Mouse (Mus musculus) cerebellum, adult 9-11 months (tissue): ENCODE data around the gene Rcsd1.

Experiments
- DNase-seq: peaks from one replicate; pipeline ENCODE4 v3.0.0; 2022

Rcsd1 gene

DNA sequence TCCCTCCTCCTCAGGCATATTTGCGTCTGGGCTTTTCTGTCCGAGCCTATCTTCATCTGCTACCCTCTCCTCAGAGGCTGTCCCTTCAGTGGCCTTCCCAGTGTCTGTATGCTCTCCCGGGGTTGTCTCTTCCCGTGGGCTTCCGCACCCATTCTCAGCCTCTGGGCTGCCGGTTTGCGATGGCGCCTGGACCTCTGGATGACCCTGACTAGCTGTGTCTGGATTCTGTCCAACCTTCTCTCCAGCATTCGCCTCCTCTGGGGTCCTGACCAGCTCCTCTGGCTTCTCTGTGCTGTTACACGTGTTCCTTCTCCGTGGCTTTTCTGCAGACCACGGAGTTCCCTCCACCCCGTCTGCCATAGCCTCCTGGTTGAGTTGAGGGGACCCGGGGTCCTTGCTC is 54.1 kb downstream of the Rcsd1 start:
- DNase-seq, result no peak

DNA sequence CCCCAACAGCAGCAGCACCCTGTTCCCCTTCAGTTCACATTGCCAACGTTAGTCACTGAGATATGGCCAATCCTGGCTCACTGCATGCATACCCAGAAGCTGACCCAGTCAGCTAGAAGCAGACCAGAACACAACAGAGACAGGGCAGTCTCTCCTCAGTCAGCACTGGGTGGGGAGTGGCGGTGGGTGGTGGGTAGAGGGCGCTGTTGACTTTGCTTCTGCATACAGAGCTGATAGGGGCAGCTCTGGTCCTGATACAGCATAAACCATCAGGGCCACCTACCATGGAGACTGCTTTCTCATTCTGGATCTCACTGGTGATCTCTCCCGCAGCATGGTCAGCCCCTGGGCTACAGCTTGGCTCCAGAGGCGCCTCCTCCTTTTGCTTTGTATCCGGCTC is 54.5 kb downstream of the Rcsd1 start:
- DNase-seq, result no peak

DNA sequence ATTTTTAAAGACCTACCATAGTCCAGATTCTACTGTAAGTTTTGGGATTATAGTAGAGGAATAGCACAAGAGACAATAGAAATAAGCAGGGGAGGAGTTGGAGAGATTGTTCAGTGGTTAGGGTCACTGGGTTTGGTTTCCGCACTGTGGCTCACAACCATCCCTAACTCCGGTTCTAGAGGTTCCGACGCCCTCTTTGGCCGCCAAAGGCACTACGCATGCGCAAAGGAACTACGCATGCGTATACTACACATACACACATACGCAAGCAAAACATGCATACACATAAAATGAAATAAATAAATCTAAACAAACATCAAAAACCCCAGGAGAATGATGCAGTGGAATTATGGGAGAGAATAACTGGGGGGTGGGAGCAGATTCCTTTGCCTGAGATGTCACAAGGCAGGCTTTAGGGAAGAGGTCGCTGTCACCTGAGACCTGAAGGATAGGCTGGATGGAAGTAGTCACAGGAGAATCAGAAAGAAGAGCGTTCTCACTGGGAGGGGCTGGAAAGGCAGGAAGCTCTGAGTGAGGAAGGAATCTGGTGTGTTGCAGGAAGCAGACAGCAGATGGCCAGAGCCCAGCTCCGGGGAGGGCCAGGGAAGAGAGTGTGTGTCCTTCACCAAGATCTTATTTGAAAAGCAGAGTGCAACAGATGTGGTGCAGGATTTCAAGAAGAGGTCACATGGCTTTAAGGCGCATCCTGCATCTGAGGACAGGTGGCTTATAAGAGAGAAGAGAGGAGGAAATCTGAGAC is 56.3 kb downstream of the Rcsd1 start:
- no peak for DNase-seq

DNA sequence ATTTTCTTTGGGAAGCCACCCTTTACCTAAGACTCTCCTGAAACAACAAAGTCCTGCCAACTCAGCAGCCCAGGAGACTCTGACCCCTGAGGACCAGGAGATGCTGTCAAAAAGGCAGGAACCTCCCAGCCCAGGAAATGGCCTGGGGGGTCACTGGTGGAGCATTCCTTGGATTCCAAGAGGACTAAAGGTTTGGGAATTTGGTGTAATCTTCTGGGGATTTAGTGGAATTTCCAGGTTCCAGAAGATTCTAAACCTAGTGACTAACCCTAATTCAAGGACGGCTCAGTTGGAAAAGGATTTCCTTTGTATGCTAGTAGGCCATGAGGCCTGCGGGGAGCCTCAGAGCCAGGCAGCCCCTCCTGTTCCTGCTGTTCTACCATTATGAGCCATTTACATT is 57.0 kb downstream of the Rcsd1 start:
- DNase-seq, result no peak

- DNase-seq, result no peak
These were observed 58.4 kb downstream of the Rcsd1 start for GRCm38 (mm10) chr1:165651158-165651557.

GRCm38 (mm10) chr1:165645102-165645501 is 64.5 kb downstream of the Rcsd1 start:
- DNase-seq, result no peak

DNA sequence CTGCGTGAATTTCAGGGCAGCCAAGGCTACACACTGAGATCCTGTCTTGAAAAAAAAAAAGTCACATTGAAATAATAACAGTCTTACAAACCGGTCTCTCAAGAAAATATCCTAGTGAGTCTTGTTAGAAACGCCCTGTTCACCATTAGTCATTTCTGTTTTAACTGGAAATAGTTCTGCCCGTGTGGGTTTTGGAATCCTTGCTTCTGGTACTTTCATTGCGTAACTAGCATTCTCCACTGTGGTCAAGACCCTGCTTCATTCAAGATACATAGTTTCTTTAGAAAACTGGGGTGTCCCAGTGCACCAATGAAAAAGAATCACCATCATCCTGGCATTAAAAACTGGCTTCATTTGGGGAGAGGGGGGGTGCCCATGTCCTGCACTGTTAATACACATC is 65.8 kb downstream of the Rcsd1 start:
- DNase-seq, result no peak

GRCm38 (mm10) chr1:165642780-165643311 is 66.7 kb downstream of the Rcsd1 start:
- peak; percentile 80 for DNase-seq

- DNase-seq, result peak; percentile 91
These were observed 67.5 kb downstream of the Rcsd1 start for GRCm38 (mm10) chr1:165641786-165642771.

GRCm38 (mm10) chr1:165641271-165641771 is 68.2 kb downstream of the Rcsd1 start:
- DNase-seq, result peak; percentile 80

DNA sequence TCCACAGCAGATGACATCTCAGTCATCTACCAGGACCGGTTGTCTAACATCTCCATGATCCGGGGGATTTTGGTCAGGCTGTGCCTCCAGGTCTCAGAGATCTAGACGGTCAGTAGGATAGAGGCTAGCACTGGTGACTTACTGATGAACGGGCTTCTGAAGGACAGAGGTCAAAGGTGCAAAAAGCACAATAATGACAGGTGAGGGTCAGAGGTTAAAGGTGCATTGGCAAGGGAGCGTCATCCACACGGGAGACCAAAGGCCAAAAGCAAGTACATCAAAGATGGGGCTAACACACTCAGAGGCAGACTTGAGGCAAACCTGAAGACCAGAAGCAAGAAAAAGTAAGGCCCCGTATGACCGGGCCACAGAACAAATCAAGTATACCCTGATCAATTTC is 73.3 kb downstream of the Rcsd1 start:
- DNase-seq, result no peak

- peak; percentile 49 for DNase-seq
These were observed 74.3 kb downstream of the Rcsd1 start for GRCm38 (mm10) chr1:165635055-165635897.

DNA sequence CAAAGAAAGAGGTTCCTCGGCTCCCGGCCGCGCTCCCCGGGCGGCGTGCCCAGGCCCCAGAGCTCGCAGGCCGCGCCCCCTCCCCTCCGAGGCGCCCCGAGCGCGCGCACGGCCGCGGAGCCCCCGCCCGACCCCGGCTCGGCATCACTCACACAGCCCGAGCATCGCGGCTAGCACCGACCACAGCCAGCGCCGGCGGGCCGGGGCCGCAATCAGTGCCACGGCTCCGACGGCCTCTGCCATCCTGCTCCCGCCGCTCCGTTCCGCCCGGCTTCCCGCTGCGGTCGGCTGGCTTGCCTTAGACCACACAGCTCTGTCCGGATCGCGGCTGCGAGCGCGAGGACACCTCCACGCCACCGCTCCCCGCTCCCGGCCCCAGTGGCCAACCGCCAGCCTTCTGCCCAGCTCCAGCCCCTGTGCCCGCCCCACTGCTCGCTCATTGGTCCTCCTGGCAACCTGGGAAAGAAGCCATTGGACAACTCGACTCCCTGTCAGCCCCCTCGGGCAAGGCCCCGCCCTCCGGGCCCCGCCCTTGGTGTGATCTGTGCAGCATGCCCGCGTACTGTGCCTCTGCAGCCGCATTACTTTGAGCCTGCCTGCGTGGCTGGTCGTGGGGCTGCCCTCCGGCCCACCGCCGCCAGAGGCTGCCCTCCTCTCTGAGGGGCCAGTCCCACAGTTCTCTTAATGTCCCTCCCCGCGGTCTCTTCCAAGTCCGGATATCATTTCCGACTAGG is 75.2 kb downstream of the Rcsd1 start, which contains the start of gene Mpzl1:
Mpzl1 (minus strand) TSS at position 388 of the 734 bp plus-strand sequence.
- DNase-seq, result peak; percentile 100

DNA sequence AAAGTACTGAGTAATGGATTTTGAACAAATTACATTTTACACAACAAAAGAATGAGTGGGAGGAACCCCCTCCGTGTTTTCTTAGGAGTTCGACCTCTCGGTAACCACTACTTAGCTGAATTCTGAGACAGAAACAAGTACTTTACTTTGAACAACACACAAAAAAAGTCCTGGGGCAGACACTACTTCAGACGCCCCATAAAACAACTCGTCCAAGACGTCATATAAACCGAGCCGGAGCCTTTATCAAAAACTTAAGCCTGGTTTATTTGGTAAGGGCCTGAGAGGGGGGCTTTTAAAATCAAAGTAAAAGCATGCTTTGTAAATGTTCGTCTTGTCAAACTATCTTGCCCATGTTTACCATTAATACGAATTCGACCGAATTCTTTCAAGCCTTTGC is 76.2 kb downstream of the Rcsd1 start:
- DNase-seq, result no peak

DNA sequence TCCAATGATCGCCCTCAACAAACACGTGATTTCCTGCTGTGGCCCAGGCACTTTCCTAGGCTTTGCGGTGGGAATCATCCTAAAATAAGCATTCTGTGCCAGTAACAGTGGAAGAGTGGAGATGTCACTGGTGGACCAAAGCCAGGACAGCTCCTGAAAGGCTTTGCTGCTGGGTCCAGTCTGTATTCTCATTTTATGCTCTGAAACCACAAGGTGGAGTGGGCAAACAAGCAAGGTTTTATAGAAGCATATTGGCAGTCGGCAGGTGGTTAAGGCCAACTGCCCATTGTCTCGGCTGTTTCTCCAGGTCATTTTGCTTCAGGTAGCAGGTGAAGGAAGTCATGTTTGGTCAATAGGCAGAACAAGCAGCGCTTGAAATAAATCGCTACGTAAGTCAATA is 78.4 kb downstream of the Rcsd1 start:
- DNase-seq, result peak; percentile 92

GRCm38 (mm10) chr1:165629975-165630374 is 79.6 kb downstream of the Rcsd1 start:
- peak; percentile 79 for DNase-seq

DNA sequence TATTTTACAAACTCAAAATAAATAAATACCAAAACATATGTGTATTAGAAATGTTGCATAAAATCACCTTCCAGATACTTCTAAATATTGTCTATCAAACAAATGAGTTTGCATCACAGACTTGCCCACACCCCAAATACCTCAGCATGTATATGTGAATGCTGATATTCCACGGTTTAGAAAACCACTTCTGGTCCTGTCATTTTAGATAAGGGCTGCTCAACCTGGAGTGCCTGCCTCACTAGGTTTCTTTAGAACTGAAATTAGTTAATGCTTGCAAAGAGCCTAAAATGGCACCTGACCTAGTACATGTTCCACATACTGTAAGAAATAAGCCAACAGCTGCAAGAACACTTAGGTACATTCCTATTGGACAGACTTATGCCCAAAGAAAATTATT is 81.0 kb downstream of the Rcsd1 start:
- no peak for DNase-seq

DNA sequence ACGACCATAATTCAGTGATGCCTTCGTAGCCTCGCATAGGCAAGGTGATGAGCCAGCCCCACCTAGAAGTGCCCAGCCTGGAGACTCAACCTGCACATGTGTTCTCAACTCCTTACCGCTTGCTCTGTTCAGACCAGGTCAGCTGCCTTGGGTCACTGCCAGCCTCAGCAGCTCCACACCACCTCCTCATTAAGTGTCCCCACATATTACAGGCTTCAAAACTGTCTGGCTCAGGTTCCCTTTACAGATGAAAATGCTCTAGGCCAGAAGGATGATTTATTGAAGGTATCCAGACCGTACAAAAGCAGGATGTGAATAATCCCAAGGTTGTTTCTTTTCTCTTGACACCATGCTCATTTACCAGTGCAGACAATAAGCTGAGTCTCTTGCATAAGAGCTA is 83.7 kb downstream of the Rcsd1 start:
- DNase-seq, result no peak

GRCm38 (mm10) chr1:165625058-165625457 is 84.5 kb downstream of the Rcsd1 start:
- no peak for DNase-seq

GRCm38 (mm10) chr1:165618201-165618624 is 91.3 kb downstream of the Rcsd1 start:
- DNase-seq, result no peak

- DNase-seq, result no peak
These were observed 92.2 kb downstream of the Rcsd1 start for GRCm38 (mm10) chr1:165617166-165617891.
